Mouse (Mus musculus): ENCODE results near the gene Dpt.

GRCm38 (mm10) chr1:164786165-164786564, 10.3 kb upstream of the Dpt start:
- TF ChIP-seq GATA1 (IDR thresholded peaks at IDR 0.05; ENCODE audit: borderline replicate concordance, low read length) (no peak), FLI1 (IDR thresholded peaks at IDR 0.05; ENCODE audit: low read length) (no peak)

All from megakaryocyte, embryonic 14.5 days (primary cell).